Mouse (Mus musculus) stomach, embryonic 16.5 days (tissue): ENCODE measurements around the gene Anks1b. TPM values are rescaled to one million over a fixed set of nuclear protein-coding genes. Genes with fewer than 3 reads are reported as not detected.

Experiments used
- ATAC-seq: fragments of 200-750 bp; cut with Nextera tagmentation; 2 replicates; pipeline ENCODE4 v1.8.0; 2017; ENCODE audit warnings: moderate number of reproducible peaks, moderate TSS enrichment; ENCODE audit not compliant: insufficient read depth, low FRiP score
- H3K27ac ChIP-seq: fragments of 300-500 bp; sonication (generic); 2 replicates; pipeline ENCODE4 v1.5.1; 2014; ENCODE audit warnings: low read length
- H3K27me3 ChIP-seq: fragments of 300-500 bp; sonication (generic); 2 replicates; pipeline ENCODE4 v1.6.1; 2014; ENCODE audit warnings: low read length, control low read depth, mixed read lengths; ENCODE audit not compliant: control insufficient read depth, insufficient read depth
- H3K36me3 ChIP-seq: fragments of 300-500 bp; sonication (generic); 2 replicates; pipeline ENCODE4 v1.6.1; 2014; ENCODE audit warnings: low read length; ENCODE audit not compliant: control insufficient read depth, insufficient read depth
- H3K4me1 ChIP-seq: fragments of 300-500 bp; sonication (generic); 2 replicates; pipeline ENCODE4 v1.6.1; 2014; ENCODE audit warnings: low read length, control low read depth, mixed read lengths; ENCODE audit not compliant: control insufficient read depth, insufficient read depth
- H3K4me2 ChIP-seq: fragments of 300-500 bp; sonication (generic); 2 replicates; pipeline ENCODE4 v1.6.1; 2014; ENCODE audit warnings: low read depth, low read length, mixed read lengths
- H3K4me3 ChIP-seq: fragments of 300-500 bp; sonication (generic); replicated peaks from 2 replicates; pipeline ENCODE4 v1.5.1; 2014; ENCODE audit warnings: mild to moderate bottlenecking, low read length
- H3K9ac ChIP-seq: fragments of 300-500 bp; sonication (generic); 2 replicates; pipeline ENCODE4 v1.6.1; 2014; ENCODE audit warnings: low read length
- H3K9me3 ChIP-seq: fragments of 300-500 bp; sonication (generic); replicated peaks from 2 replicates; pipeline ENCODE4 v1.6.1; 2016; ENCODE audit warnings: low read length, control low read depth; ENCODE audit not compliant: control insufficient read depth
- WGBS: fragments of 180-500 bp; shearing (Covaris S2); extraction: QIAGEN DNeasy Blood & Tissue Kit; methylation state at CpG from one replicate; pipeline ENCODE4 v1.1.7; 2014; 5-methylcytosine and 5-hydroxymethylcytosine counted together
- polyA plus RNA-seq: library from polyadenylated mRNA; unstranded; fragments of >200 nt; fragmentation: Nextera tagmentation; extraction: Ambion mirVana; gene quantifications from 2 replicates; pipeline ENCODE4 v1.2.1, GENCODE M21; 2015

Anks1b gene
- polyA plus RNA-seq, 1 experiment from 2014 or later: 1.4 TPM

GRCm38 (mm10) chr10:90889566-90889965, 1016.3 kb downstream of the Anks1b start:
- Histone ChIP-seq H3K4me3 (no peak overlapping the region), H3K27me3 (no peaks in the 10 kb centered on the region), H3K4me1 (no peaks in the 10 kb centered on the region), H3K9ac (no peak overlapping the region), H3K27ac (no peak overlapping the region), H3K4me2 (no peak overlapping the region), H3K9me3 (no peaks in the 10 kb centered on the region), H3K36me3 (no peaks in the 10 kb centered on the region)
- ATAC-seq: no peak
- WGBS: 73% methylated on average over 5 of the region's 5 CpGs

GRCm38 (mm10) chr10:90892728-90893127, 1019.4 kb downstream of the Anks1b start:
- Histone ChIP-seq H3K4me2 (no peak overlapping the region), H3K4me3 (no peak overlapping the region), H3K9ac (no peak overlapping the region), H3K27ac (no peak overlapping the region), H3K9me3 (no peaks in the 10 kb centered on the region), H3K36me3 (no peaks in the 10 kb centered on the region), H3K27me3 (no peaks in the 10 kb centered on the region), H3K4me1 (no peaks in the 10 kb centered on the region)
- 81% methylated on average over 11 of the region's 11 CpGs for WGBS
- no peak for ATAC-seq

- H3K4me2 ChIP-seq: no peak overlapping the region
- 47% methylated on average over 3 of the region's 3 CpGs for WGBS
- no peak for ATAC-seq
Measured at GRCm38 (mm10) chr10:90897894-90898293, 1024.6 kb downstream of the Anks1b start.

GRCm38 (mm10) chr10:90904185-90904584, 1030.9 kb downstream of the Anks1b start:
- H3K9ac ChIP-seq: no peak overlapping the region
- no peaks in the 10 kb centered on the region for H3K9me3 ChIP-seq
- no peaks in the 10 kb centered on the region for H3K36me3 ChIP-seq
- H3K27me3 ChIP-seq: no peaks in the 10 kb centered on the region
- H3K27ac ChIP-seq: no peak overlapping the region
- no peak overlapping the region for H3K4me3 ChIP-seq
- H3K4me1 ChIP-seq: no peaks in the 10 kb centered on the region
- no peak for ATAC-seq
- H3K4me2 ChIP-seq: no peak overlapping the region

More at GRCm38 (mm10) chr10:90897894-90898293, 1024.6 kb downstream of the Anks1b start:
- no peak overlapping the region for H3K27ac ChIP-seq
- no peaks in the 10 kb centered on the region for H3K27me3 ChIP-seq
- no peaks in the 10 kb centered on the region for H3K9me3 ChIP-seq
- H3K4me3 ChIP-seq: no peak overlapping the region
- H3K36me3 ChIP-seq: no peaks in the 10 kb centered on the region
- H3K4me1 ChIP-seq: no peaks in the 10 kb centered on the region
- no peak overlapping the region for H3K9ac ChIP-seq

- Histone ChIP-seq H3K9ac (no peak overlapping the region), H3K27me3 (no peaks in the 10 kb centered on the region), H3K9me3 (no peaks in the 10 kb centered on the region), H3K4me2 (no peak overlapping the region), H3K4me1 (no peaks in the 10 kb centered on the region), H3K36me3 (no peaks in the 10 kb centered on the region), H3K27ac (no peak overlapping the region), H3K4me3 (no peak overlapping the region)
- ATAC-seq: no peak
- WGBS: 74% methylated on average over 8 of the region's 8 CpGs
Measured at GRCm38 (mm10) chr10:90907381-90907780, 1034.1 kb downstream of the Anks1b start.

GRCm38 (mm10) chr10:90923476-90923875, 1050.2 kb downstream of the Anks1b start:
- WGBS: 86% methylated on average over 7 of the region's 7 CpGs
- no peaks in the 10 kb centered on the region for H3K4me1 ChIP-seq
- H3K9ac ChIP-seq: no peak overlapping the region
- no peaks in the 10 kb centered on the region for H3K36me3 ChIP-seq
- no peaks in the 10 kb centered on the region for H3K27me3 ChIP-seq
- H3K4me3 ChIP-seq: no peak overlapping the region
- no peak overlapping the region for H3K4me2 ChIP-seq
- no peak overlapping the region for H3K27ac ChIP-seq
- H3K9me3 ChIP-seq: no peaks in the 10 kb centered on the region
- ATAC-seq: no peak

- 76% methylated on average over 5 of the region's 5 CpGs for WGBS
- H3K27ac ChIP-seq: no peak overlapping the region
- no peaks in the 10 kb centered on the region for H3K27me3 ChIP-seq
- no peaks in the 10 kb centered on the region for H3K4me1 ChIP-seq
- H3K36me3 ChIP-seq: no peaks in the 10 kb centered on the region
- no peak overlapping the region for H3K4me3 ChIP-seq
- no peak for ATAC-seq
- H3K9me3 ChIP-seq: no peaks in the 10 kb centered on the region
- no peak overlapping the region for H3K9ac ChIP-seq
- no peak overlapping the region for H3K4me2 ChIP-seq
Measured at GRCm38 (mm10) chr10:90933088-90933487, 1059.8 kb downstream of the Anks1b start.

GRCm38 (mm10) chr10:90934678-90935077, 1061.4 kb downstream of the Anks1b start:
- Histone ChIP-seq H3K4me3 (no peak overlapping the region), H3K27me3 (no peaks in the 10 kb centered on the region), H3K36me3 (no peaks in the 10 kb centered on the region), H3K9me3 (no peaks in the 10 kb centered on the region), H3K4me2 (no peak overlapping the region), H3K9ac (no peak overlapping the region), H3K4me1 (no peaks in the 10 kb centered on the region), H3K27ac (no peak overlapping the region)
- no peak for ATAC-seq
- 44% methylated on average over 13 of the region's 13 CpGs for WGBS

- 87% methylated on average over 5 of the region's 5 CpGs for WGBS
- Histone ChIP-seq H3K4me1 (no peaks in the 10 kb centered on the region), H3K9ac (no peak overlapping the region), H3K27me3 (no peaks in the 10 kb centered on the region), H3K4me3 (no peak overlapping the region), H3K4me2 (no peak overlapping the region), H3K27ac (no peak overlapping the region), H3K36me3 (no peaks in the 10 kb centered on the region), H3K9me3 (no peaks in the 10 kb centered on the region)
- ATAC-seq: no peak
Measured at GRCm38 (mm10) chr10:90937721-90938460, 1064.6 kb downstream of the Anks1b start.
